Mouse (Mus musculus) neural tube, embryonic 13.5 days (tissue): ENCODE results near the gene Bglap2. TPM values are rescaled to one million over a fixed set of nuclear protein-coding genes. Genes with fewer than 3 reads are reported as not detected.

Experiments used
- ATAC-seq: fragments of 200-750 bp; cut with Nextera tagmentation; 2 replicates; pipeline ENCODE4 v1.8.0; 2017; ENCODE audit warnings: low read depth, mild to moderate bottlenecking, moderate TSS enrichment, moderate library complexity
- H3K27ac ChIP-seq: fragments of 300-500 bp; sonication (generic); replicated peaks from 2 replicates; pipeline ENCODE4 v1.5.1; 2015; ENCODE audit warnings: moderate library complexity, mild to moderate bottlenecking, inconsistent platforms
- H3K27me3 ChIP-seq: fragments of 300-500 bp; sonication (generic); 2 replicates; pipeline ENCODE4 v1.6.1; 2015; ENCODE audit warnings: mild to moderate bottlenecking, inconsistent platforms
- H3K36me3 ChIP-seq: fragments of 300-500 bp; sonication (generic); 2 replicates; pipeline ENCODE4 v1.6.1; 2015; ENCODE audit warnings: mild to moderate bottlenecking, inconsistent platforms
- H3K4me1 ChIP-seq: fragments of 300-500 bp; sonication (generic); replicated peaks from 2 replicates; pipeline ENCODE4 v1.6.1; 2015; ENCODE audit warnings: inconsistent platforms
- H3K4me2 ChIP-seq: fragments of 300-500 bp; sonication (generic); 2 replicates; pipeline ENCODE4 v1.6.1; 2015; ENCODE audit warnings: inconsistent platforms, mild to moderate bottlenecking, moderate library complexity
- H3K4me3 ChIP-seq: fragments of 300-500 bp; sonication (generic); 2 replicates; pipeline ENCODE4 v1.5.1; 2015; ENCODE audit warnings: mild to moderate bottlenecking, inconsistent platforms
- H3K9ac ChIP-seq: fragments of 300-500 bp; sonication (generic); 2 replicates; pipeline ENCODE4 v1.6.1; 2015; ENCODE audit warnings: moderate library complexity, mild to moderate bottlenecking, inconsistent platforms
- H3K9me3 ChIP-seq: fragments of 300-500 bp; sonication (generic); 2 replicates; pipeline ENCODE4 v1.6.1; 2016; ENCODE audit warnings: inconsistent platforms
- WGBS: fragments of 180-500 bp; shearing (Covaris S2); methylation state at CpG from one replicate; pipeline ENCODE4 v1.1.7; 2015; 5-methylcytosine and 5-hydroxymethylcytosine counted together
- polyA plus RNA-seq: library from polyadenylated mRNA; unstranded; fragments of >200 nt; fragmentation: Nextera tagmentation; extraction: Ambion mirVana; gene quantifications from 2 replicates; pipeline ENCODE4 v1.2.1, GENCODE M21; 2015

The Bglap2 gene
- polyA plus RNA-seq, 1 experiment from 2014 or later = not detected

GRCm38 (mm10) chr3:88361612-88362313 lies 16.7 kb downstream of the Bglap2 start:
- peaks cover 8% of the 10 kb centered on the region; the same call in 1 of the 2 replicates for H3K4me1 ChIP-seq
- H3K9ac ChIP-seq = no peak overlapping the region
- no peak for ATAC-seq
- H3K27me3 ChIP-seq = peaks cover 20% of the 10 kb centered on the region
- 85% methylated on average over 2 of the region's 2 CpGs for WGBS
- no peak overlapping the region for H3K27ac ChIP-seq
- H3K36me3 ChIP-seq = peaks cover 63% of the 10 kb centered on the region
- no peak overlapping the region for H3K4me3 ChIP-seq
- H3K4me2 ChIP-seq = no peak overlapping the region
- H3K9me3 ChIP-seq = no peaks in the 10 kb centered on the region

- H3K27me3 ChIP-seq = peaks cover 18% of the 10 kb centered on the region
- WGBS = 84% methylated on average over 6 of the region's 6 CpGs
- H3K27ac ChIP-seq = no peak overlapping the region
- H3K9ac ChIP-seq = no peak overlapping the region
- ATAC-seq = no peak
- H3K4me2 ChIP-seq = no peak overlapping the region
- H3K4me1 ChIP-seq = peaks cover 8% of the 10 kb centered on the region; the same call in 1 of the 2 replicates
- no peak overlapping the region for H3K4me3 ChIP-seq
- H3K9me3 ChIP-seq = no peaks in the 10 kb centered on the region
- peaks cover 69% of the 10 kb centered on the region for H3K36me3 ChIP-seq
These were observed 17.4 kb downstream of the Bglap2 start for GRCm38 (mm10) chr3:88361096-88361495.

DNA sequence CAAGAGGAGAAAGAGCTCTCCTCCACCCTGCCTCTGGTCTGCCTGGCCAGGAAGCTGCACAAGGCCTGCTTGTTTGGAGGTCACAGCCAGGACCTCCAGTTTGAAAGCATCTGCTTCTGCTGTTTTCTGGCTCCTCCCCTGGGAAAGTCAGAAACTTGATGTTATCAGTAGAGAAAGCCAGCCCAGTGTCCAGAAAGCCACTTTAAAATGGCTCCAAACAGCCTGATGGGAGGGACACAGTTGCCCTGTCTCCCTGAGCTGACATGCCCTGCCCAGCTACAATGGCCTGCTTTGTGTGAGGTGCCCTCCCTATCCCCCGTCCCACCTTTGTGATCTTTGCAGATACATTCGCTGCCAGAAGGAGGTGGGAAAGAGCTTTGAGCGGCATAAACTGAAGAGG lies 18.5 kb downstream of the Bglap2 start:
- H3K27me3 ChIP-seq = peaks cover 7% of the 10 kb centered on the region
- H3K4me1 ChIP-seq = no peaks in the 10 kb centered on the region; the same call in 1 of the 2 replicates
- peaks cover 80% of the 10 kb centered on the region for H3K36me3 ChIP-seq
- H3K9ac ChIP-seq = no peak overlapping the region
- H3K4me3 ChIP-seq = no peak overlapping the region
- ATAC-seq = no peak
- H3K9me3 ChIP-seq = no peaks in the 10 kb centered on the region
- peak overlapping the region; percentile 29 for H3K27ac ChIP-seq
- no peak overlapping the region for H3K4me2 ChIP-seq
- 72% methylated on average over 3 of the region's 3 CpGs for WGBS

GRCm38 (mm10) chr3:88359584-88359983 lies 18.9 kb downstream of the Bglap2 start:
- ATAC-seq = no peak
- no peak overlapping the region for H3K4me3 ChIP-seq
- no peak overlapping the region for H3K9ac ChIP-seq
- H3K4me1 ChIP-seq = no peaks in the 10 kb centered on the region; the same call in 1 of the 2 replicates
- H3K4me2 ChIP-seq = no peak overlapping the region
- H3K27ac ChIP-seq = peak overlapping the region; percentile 29; the same call in 1 of the 2 replicates
- WGBS = 56% methylated on average over 5 of the region's 5 CpGs
- peaks cover 84% of the 10 kb centered on the region for H3K36me3 ChIP-seq
- peaks cover 3% of the 10 kb centered on the region for H3K27me3 ChIP-seq
- H3K9me3 ChIP-seq = no peaks in the 10 kb centered on the region

GRCm38 (mm10) chr3:88354396-88355165 lies 23.9 kb downstream of the Bglap2 start:
- Histone ChIP-seq H3K27ac (no peak overlapping the region), H3K36me3 (peaks cover 99% of the 10 kb centered on the region), H3K9ac (no peak overlapping the region), H3K4me3 (no peak overlapping the region), H3K4me2 (no peak overlapping the region), H3K27me3 (no peaks in the 10 kb centered on the region), H3K9me3 (no peaks in the 10 kb centered on the region), H3K4me1 (no peaks in the 10 kb centered on the region; the same call in 1 of the 2 replicates)
- WGBS = 95% methylated on average over 8 of the region's 8 CpGs
- ATAC-seq = no peak

DNA sequence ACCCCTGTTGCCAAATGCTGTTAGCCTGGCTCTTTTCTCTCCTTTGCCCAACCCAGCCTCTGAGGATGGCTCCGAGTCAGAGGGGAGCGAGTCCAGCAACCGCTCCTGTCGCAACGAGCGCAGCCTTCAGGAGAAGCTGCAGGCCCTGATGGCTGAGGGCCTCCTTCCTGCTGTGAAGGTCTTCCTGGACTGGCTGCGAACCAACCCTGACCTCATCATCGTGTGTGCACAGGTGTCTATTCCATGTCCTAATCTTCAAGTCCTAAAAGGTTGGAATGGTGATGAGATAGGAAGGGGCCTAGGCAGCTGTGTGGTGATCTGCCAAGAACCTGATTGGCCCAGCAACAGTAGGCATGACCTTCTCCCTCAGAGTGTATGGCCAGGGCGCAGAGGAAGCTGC lies 25.6 kb downstream of the Bglap2 start:
- Histone ChIP-seq H3K4me3 (no peak overlapping the region), H3K27me3 (no peaks in the 10 kb centered on the region), H3K4me2 (no peak overlapping the region), H3K9me3 (no peaks in the 10 kb centered on the region), H3K36me3 (peaks cover 99% of the 10 kb centered on the region), H3K4me1 (no peaks in the 10 kb centered on the region), H3K9ac (no peak overlapping the region), H3K27ac (no peak overlapping the region)
- 94% methylated on average over 9 of the region's 9 CpGs for WGBS
- ATAC-seq = no peak

DNA sequence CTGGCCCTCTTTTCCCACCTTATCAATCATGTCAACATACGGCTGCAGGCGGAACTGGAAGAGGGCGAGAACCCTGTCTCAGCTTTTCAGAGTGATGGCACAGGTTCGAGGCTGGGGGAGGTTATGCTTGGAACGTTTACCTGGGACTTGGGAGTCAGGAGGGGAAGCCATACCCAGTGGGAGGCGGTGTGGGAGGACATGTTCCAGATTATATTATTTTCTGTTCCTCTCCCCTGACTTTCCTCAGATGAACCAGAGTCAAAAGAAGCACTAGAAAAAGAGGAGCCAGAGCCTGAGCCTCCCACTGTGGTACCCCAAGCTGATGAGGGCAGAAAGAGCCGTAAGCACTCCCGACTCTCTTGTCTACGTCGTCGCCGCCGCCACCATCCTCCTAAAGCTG lies 27.8 kb downstream of the Bglap2 start:
- WGBS = 90% methylated on average over 13 of the region's 13 CpGs
- H3K4me1 ChIP-seq = no peaks in the 10 kb centered on the region
- no peaks in the 10 kb centered on the region for H3K27me3 ChIP-seq
- no peak overlapping the region for H3K4me2 ChIP-seq
- H3K27ac ChIP-seq = no peak overlapping the region
- no peaks in the 10 kb centered on the region for H3K9me3 ChIP-seq
- no peak overlapping the region for H3K9ac ChIP-seq
- ATAC-seq = no peak
- H3K36me3 ChIP-seq = peaks cover 99% of the 10 kb centered on the region
- H3K4me3 ChIP-seq = no peak overlapping the region

DNA sequence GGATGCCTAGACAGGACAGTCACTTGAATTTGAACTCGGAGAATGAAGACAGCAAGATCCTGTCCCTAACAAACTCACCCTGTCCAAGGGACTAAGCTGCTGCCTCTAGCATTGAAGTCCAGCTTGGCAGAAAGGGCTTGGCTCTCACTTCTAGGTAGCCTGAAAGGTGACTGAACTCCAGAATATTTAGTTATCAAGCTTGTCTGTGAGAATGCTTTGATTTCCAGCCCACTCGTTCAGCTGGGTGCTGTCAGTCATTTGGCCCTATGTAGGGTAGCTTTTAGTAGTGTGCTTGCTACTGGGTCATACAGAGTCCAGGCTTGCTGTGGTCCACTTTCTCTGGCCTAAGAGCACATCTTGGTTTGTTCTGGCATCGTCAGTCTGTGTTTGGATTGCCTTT lies 39.5 kb downstream of the Bglap2 start:
- H3K4me3 ChIP-seq = no peak overlapping the region
- H3K36me3 ChIP-seq = peaks cover 26% of the 10 kb centered on the region
- H3K4me2 ChIP-seq = no peak overlapping the region
- ATAC-seq = no peak
- no peak overlapping the region for H3K27ac ChIP-seq
- WGBS = 84% methylated on average over 3 of the region's 3 CpGs
- peaks cover 31% of the 10 kb centered on the region for H3K4me1 ChIP-seq
- no peak overlapping the region for H3K9ac ChIP-seq
- H3K9me3 ChIP-seq = no peaks in the 10 kb centered on the region
- no peaks in the 10 kb centered on the region for H3K27me3 ChIP-seq

DNA sequence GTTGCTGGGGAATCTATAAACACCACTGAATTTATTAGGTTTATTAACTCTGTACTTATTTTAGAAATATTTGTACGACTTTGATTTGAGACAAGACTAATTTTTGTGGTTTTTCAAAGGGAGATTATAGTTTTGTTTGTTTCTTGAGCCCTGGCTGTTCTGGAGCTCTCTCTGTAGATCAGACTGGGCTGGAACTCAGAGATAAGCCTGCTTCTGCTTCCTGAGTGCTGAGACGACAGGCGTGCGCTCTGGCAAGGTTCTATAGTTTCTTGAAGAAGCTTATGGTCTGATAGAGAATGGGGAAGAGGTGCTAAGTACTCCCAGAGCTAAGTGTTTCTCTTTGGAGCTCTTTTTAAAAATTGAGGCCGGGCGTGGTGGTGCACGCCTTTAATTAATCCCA lies 40.2 kb downstream of the Bglap2 start:
- Histone ChIP-seq H3K4me2 (no peak overlapping the region), H3K27me3 (no peaks in the 10 kb centered on the region), H3K4me1 (peaks cover 31% of the 10 kb centered on the region), H3K4me3 (no peak overlapping the region), H3K36me3 (peaks cover 19% of the 10 kb centered on the region), H3K9me3 (no peaks in the 10 kb centered on the region), H3K27ac (no peak overlapping the region), H3K9ac (no peak overlapping the region)
- no peak for ATAC-seq
- 94% methylated on average over 7 of the region's 7 CpGs for WGBS

DNA sequence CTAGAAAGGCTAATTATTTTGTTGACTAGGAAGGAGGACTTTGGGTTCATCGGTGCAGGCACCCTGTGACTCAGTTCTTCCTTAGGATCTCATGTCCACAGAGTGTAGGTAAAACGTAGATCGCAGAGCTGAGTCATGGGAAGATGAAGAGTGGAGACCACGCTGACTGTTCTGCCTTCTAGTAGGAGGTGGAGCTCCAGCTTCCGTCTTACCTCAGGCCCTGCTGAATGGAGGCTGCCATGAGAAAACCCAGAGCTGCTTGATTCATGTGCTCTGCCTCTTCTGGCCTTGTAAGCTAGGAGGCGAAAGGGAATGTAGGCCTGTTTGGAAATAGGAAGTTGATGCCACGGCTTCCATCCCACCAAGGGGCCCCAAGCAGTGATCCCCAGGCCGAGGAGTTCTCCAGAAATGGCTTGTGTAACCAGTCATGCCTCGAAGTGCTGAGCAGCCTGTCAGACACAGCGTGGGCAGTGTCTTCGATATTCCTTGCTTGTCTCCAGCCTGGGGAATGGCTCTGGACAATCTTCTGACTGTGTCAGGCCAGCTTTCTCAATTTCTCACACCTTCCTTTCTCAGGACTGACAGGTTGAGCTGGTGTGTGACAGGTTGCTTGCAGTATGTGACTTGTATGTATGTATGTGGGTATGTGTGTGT lies 41.0 kb downstream of the Bglap2 start:
- Histone ChIP-seq H3K27ac (no peak overlapping the region), H3K4me1 (peaks cover 31% of the 10 kb centered on the region), H3K9ac (0 out of 2 replicates have a peak overlapping the region, but pooled peaks have one; percentile 52), H3K4me3 (peak overlapping the region; percentile 82), H3K9me3 (no peaks in the 10 kb centered on the region), H3K4me2 (peak overlapping the region; percentile 72), H3K36me3 (peaks cover 10% of the 10 kb centered on the region), H3K27me3 (no peaks in the 10 kb centered on the region)
- 78% methylated on average over 11 of the region's 11 CpGs for WGBS
- ATAC-seq = no peak

DNA sequence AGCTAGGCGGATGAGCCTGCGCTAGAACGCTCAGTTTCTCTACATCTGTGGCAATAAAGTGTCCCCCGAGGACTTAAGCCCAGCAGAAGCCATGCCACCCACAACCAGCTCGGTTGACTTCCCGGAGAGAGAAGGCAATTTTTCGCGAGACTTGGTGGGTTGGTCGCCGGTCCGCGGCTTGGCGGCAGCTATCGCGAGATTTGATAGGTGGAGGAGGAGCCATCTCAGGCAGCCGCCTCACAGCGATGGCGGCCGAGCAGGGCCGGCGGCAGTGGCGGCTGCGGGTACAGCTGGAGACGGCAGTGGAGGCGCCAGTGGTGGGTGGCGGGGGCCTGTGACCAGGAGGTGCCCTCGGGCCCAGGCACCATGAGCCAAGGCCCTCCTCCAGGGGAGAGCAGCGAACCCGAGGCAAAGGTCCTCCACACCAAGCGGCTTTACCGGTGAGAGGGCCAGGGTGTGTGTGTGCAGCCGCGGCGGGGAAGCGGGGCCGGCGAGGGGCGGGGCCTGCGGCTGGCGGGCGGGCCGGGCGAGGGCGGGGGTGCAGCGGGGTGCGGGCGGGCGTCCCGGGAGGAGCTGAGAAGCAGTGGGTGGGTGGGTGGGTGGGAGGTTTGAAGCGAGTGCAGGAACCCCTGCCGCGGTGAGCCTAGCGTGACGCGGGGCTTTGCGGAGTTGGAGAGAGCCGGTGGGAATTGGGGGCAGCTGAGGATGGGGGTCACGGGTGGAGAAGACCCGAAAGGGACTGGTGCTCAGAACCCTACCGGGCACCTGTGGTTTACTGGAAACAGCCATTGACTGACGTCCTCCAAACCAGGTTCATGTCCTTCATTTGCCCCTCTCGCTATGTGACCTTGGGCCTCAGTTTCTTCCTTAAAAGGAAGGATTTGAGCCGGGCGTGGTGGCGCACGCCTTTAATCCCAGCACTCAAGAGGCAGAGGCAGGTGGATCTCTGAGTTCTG lies 42.2 kb downstream of the Bglap2 start, which contains the start of the genes Tmem79 and Smg5:
Gene Tmem79, minus strand, starts transcription at position 91 of the 956 bp plus-strand sequence.
Gene Smg5, plus strand, starts transcription at position 203 of the 956 bp plus-strand sequence.
- Histone ChIP-seq H3K4me3 (peak within 1 kb of the TSS; percentile 82), H3K4me1 (peaks cover 31% of the 10 kb centered on the region), H3K4me2 (peak within 1 kb of the TSS; percentile 72), H3K9me3 (no peaks in the 10 kb centered on the region), H3K36me3 (no peaks in the 10 kb centered on the region; the same call in 1 of the 2 replicates), H3K27ac (peak within 1 kb of the TSS; percentile 96), H3K9ac (peak within 1 kb of the TSS; percentile 91), H3K27me3 (no peaks in the 10 kb centered on the region)
- 2% methylated on average over 46 of the region's 66 CpGs for WGBS
- ATAC-seq = peak; percentile 94
